Mouse (Mus musculus) hindbrain, embryonic 11.5 days (tissue): ENCODE measurements around the gene Bud13. TPM values are rescaled to one million over a fixed set of nuclear protein-coding genes. Genes with fewer than 3 reads are reported as not detected.

Experiments used
- ATAC-seq: fragments of 200-750 bp; cut with Nextera tagmentation; 2 replicates; pipeline ENCODE4 v1.8.0; 2017; ENCODE audit warnings: mild to moderate bottlenecking, moderate TSS enrichment, moderate library complexity; ENCODE audit not compliant: low FRiP score
- DNase-seq: peaks from one replicate; pipeline ENCODE4 v3.0.0-alpha.2; 2015; ENCODE audit warnings: low spot score
- H3K27ac ChIP-seq: fragments of 300-500 bp; sonication (generic); 2 replicates; pipeline ENCODE4 v1.5.1; 2014; ENCODE audit warnings: mild to moderate bottlenecking, low read depth, low read length
- H3K27me3 ChIP-seq: fragments of 300-500 bp; sonication (generic); 2 replicates; pipeline ENCODE4 v1.6.1; 2014; ENCODE audit warnings: mild to moderate bottlenecking, low read length, moderate library complexity, mixed read lengths; ENCODE audit not compliant: control insufficient read depth, insufficient read depth
- H3K36me3 ChIP-seq: fragments of 300-500 bp; sonication (generic); 2 replicates; pipeline ENCODE4 v1.6.1; 2014; ENCODE audit warnings: mild to moderate bottlenecking, low read length, moderate library complexity, mixed read lengths; ENCODE audit not compliant: control insufficient read depth, insufficient read depth
- H3K4me1 ChIP-seq: fragments of 300-500 bp; sonication (generic); replicated peaks from 2 replicates; pipeline ENCODE4 v1.6.1; 2014; ENCODE audit warnings: low read length, mixed read lengths; ENCODE audit not compliant: control insufficient read depth, insufficient read depth
- H3K4me2 ChIP-seq: fragments of 300-500 bp; sonication (generic); replicated peaks from 2 replicates; pipeline ENCODE4 v1.6.1; 2014; ENCODE audit warnings: mild to moderate bottlenecking, low read depth, low read length
- H3K4me3 ChIP-seq: fragments of 300-500 bp; sonication (generic); 2 replicates; pipeline ENCODE4 v1.5.1; 2014; ENCODE audit warnings: low read depth, low read length
- H3K9ac ChIP-seq: fragments of 300-500 bp; sonication (generic); 2 replicates; pipeline ENCODE4 v1.6.1; 2014; ENCODE audit warnings: low read depth, low read length
- H3K9me3 ChIP-seq: fragments of 300-500 bp; sonication (generic); 2 replicates; pipeline ENCODE4 v1.6.1; 2016; ENCODE audit warnings: low read length; ENCODE audit not compliant: control insufficient read depth
- WGBS: fragments of 180-500 bp; shearing (Covaris S2); extraction: QIAGEN DNeasy Blood & Tissue Kit; methylation state at CpG from one replicate; pipeline ENCODE4 v1.1.7; 2014; 5-methylcytosine and 5-hydroxymethylcytosine counted together
- polyA plus RNA-seq: library from polyadenylated mRNA; unstranded; fragments of >200 nt; fragmentation: Nextera tagmentation; extraction: Ambion mirVana; gene quantifications from 2 replicates; pipeline ENCODE4 v1.2.1, GENCODE M21; 2014

Gene Bud13
- 22.4 and 25.0 TPM in 2 replicates for polyA plus RNA-seq

- Histone ChIP-seq H3K4me2 (peak within 1 kb of the TSS; percentile 62), H3K27me3 (no peaks in the 10 kb centered on the region), H3K27ac (peak within 1 kb of the TSS; percentile 72), H3K9me3 (no peaks in the 10 kb centered on the region), H3K9ac (peak within 1 kb of the TSS; percentile 91), H3K4me1 (no peaks in the 10 kb centered on the region; the same call in 1 of the 2 replicates), H3K4me3 (peak within 1 kb of the TSS; percentile 86), H3K36me3 (0 out of 2 replicates have a peak, but pooled peaks cover 5% of the 10 kb centered on the region)
- under 1% methylated on average over 55 of the region's 55 CpGs for WGBS
- DNase-seq (peak; percentile 93), ATAC-seq (peak; percentile 91)
Observed at GRCm38 (mm10) chr9:46282631-46283436, at the start of gene Bud13. TSS of gene Bud13 (plus strand) at chr9:46283008.

GRCm38 (mm10) chr9:46235196-46235595, 47.6 kb upstream of the Bud13 start:
- ATAC-seq: no peak
- H3K4me2 ChIP-seq: no peak overlapping the region
- no peak overlapping the region for H3K4me3 ChIP-seq
- no peaks in the 10 kb centered on the region; the same call in 1 of the 2 replicates for H3K27me3 ChIP-seq
- no peak overlapping the region for H3K9ac ChIP-seq
- no peaks in the 10 kb centered on the region for H3K9me3 ChIP-seq
- no peaks in the 10 kb centered on the region for H3K4me1 ChIP-seq
- H3K27ac ChIP-seq: no peak overlapping the region
- 85% methylated on average over 6 of the region's 6 CpGs for WGBS
- no peaks in the 10 kb centered on the region for H3K36me3 ChIP-seq
- no peak for DNase-seq

- Histone ChIP-seq H3K27ac (no peak within 1 kb of the TSS), H3K27me3 (no peaks in the 10 kb centered on the region; the same call in 1 of the 2 replicates), H3K4me2 (no peak within 1 kb of the TSS), H3K9me3 (no peaks in the 10 kb centered on the region), H3K4me1 (no peaks in the 10 kb centered on the region), H3K36me3 (no peaks in the 10 kb centered on the region), H3K4me3 (no peak within 1 kb of the TSS), H3K9ac (no peak within 1 kb of the TSS)
- DNase-seq (no peak), ATAC-seq (no peak)
Observed at GRCm38 (mm10) chr9:46235596-46235648, 47.4 kb upstream of the Bud13 start, which contains the start of gene Apoc3. TSS of gene Apoc3 (minus strand) at chr9:46235636.

GRCm38 (mm10) chr9:46235649-46236048, 47.2 kb upstream of the Bud13 start:
- ATAC-seq: no peak
- no peaks in the 10 kb centered on the region; the same call in 1 of the 2 replicates for H3K27me3 ChIP-seq

GRCm38 (mm10) chr9:46238850-46239249, 44.0 kb upstream of the Bud13 start:
- H3K36me3 ChIP-seq: no peaks in the 10 kb centered on the region
- 92% methylated on average over 7 of the region's 7 CpGs for WGBS
- ATAC-seq (no peak), DNase-seq (no peak)
- no peak overlapping the region for H3K9ac ChIP-seq
- H3K4me3 ChIP-seq: no peak overlapping the region
- H3K27me3 ChIP-seq: no peaks in the 10 kb centered on the region
- H3K9me3 ChIP-seq: no peaks in the 10 kb centered on the region
- H3K4me2 ChIP-seq: no peak overlapping the region
- H3K27ac ChIP-seq: no peak overlapping the region
- H3K4me1 ChIP-seq: no peaks in the 10 kb centered on the region

More at GRCm38 (mm10) chr9:46235649-46236048, 47.2 kb upstream of the Bud13 start:
- no peak for DNase-seq
- WGBS: 68% methylated on average over 4 of the region's 4 CpGs
- no peak overlapping the region for H3K9ac ChIP-seq
- no peaks in the 10 kb centered on the region for H3K4me1 ChIP-seq
- H3K9me3 ChIP-seq: no peaks in the 10 kb centered on the region
- no peak overlapping the region for H3K4me2 ChIP-seq
- H3K4me3 ChIP-seq: no peak overlapping the region
- no peaks in the 10 kb centered on the region for H3K36me3 ChIP-seq
- H3K27ac ChIP-seq: no peak overlapping the region

- Histone ChIP-seq H3K9me3 (no peaks in the 10 kb centered on the region), H3K27ac (no peak within 1 kb of the TSS), H3K4me1 (no peaks in the 10 kb centered on the region), H3K4me2 (no peak within 1 kb of the TSS), H3K4me3 (no peak within 1 kb of the TSS), H3K36me3 (no peaks in the 10 kb centered on the region), H3K27me3 (no peaks in the 10 kb centered on the region), H3K9ac (no peak within 1 kb of the TSS)
- 62% methylated on average over 7 of the region's 7 CpGs for WGBS
- DNase-seq: no peak
- no peak for ATAC-seq
Observed at GRCm38 (mm10) chr9:46240526-46241153, 42.2 kb upstream of the Bud13 start, which contains the start of gene Apoa4. TSS of gene Apoa4 (plus strand) at chr9:46240696.

- no peak overlapping the region for H3K9ac ChIP-seq
- DNase-seq (no peak), ATAC-seq (no peak)
- H3K27ac ChIP-seq: no peak overlapping the region
- WGBS: 90% methylated on average over 2 of the region's 2 CpGs
- H3K36me3 ChIP-seq: no peaks in the 10 kb centered on the region
- H3K9me3 ChIP-seq: no peaks in the 10 kb centered on the region
- no peak overlapping the region for H3K4me2 ChIP-seq
- H3K27me3 ChIP-seq: no peaks in the 10 kb centered on the region
- H3K4me3 ChIP-seq: no peak overlapping the region
- no peaks in the 10 kb centered on the region for H3K4me1 ChIP-seq
Observed at GRCm38 (mm10) chr9:46241818-46242217, 41.0 kb upstream of the Bud13 start.

- H3K4me2 ChIP-seq: no peak overlapping the region
- H3K36me3 ChIP-seq: no peaks in the 10 kb centered on the region
- H3K9ac ChIP-seq: no peak overlapping the region
- H3K9me3 ChIP-seq: no peaks in the 10 kb centered on the region
- no peaks in the 10 kb centered on the region for H3K4me1 ChIP-seq
- ATAC-seq (no peak), DNase-seq (no peak)
- WGBS: 65% methylated on average over 4 of the region's 4 CpGs
- H3K27ac ChIP-seq: no peak overlapping the region
- no peak overlapping the region for H3K4me3 ChIP-seq
- H3K27me3 ChIP-seq: peaks cover 2% of the 10 kb centered on the region; the same call in 1 of the 2 replicates
Observed at GRCm38 (mm10) chr9:46243122-46243521, 39.7 kb upstream of the Bud13 start.

GRCm38 (mm10) chr9:46243584-46243983, 39.2 kb upstream of the Bud13 start:
- no peaks in the 10 kb centered on the region for H3K4me1 ChIP-seq
- H3K27ac ChIP-seq: no peak overlapping the region
- H3K4me2 ChIP-seq: no peak overlapping the region
- H3K27me3 ChIP-seq: peaks cover 2% of the 10 kb centered on the region; the same call in 1 of the 2 replicates
- H3K4me3 ChIP-seq: no peak overlapping the region
- DNase-seq (no peak), ATAC-seq (no peak)
- H3K36me3 ChIP-seq: no peaks in the 10 kb centered on the region
- H3K9ac ChIP-seq: no peak overlapping the region
- WGBS: 72% methylated on average over 8 of the region's 8 CpGs
- no peaks in the 10 kb centered on the region for H3K9me3 ChIP-seq
